Mouse (Mus musculus): ENCODE data around the gene Srp54c. TPM values are rescaled to one million over a fixed set of nuclear protein-coding genes. Genes with fewer than 3 reads are reported as not detected.
"Not testable (repeated sequence)": the region's sequence is repeated elsewhere in the genome, so short reads cannot be mapped to it uniquely, and the experiment has no call there.

Gene Srp54c
- polyA plus RNA-seq, 1 experiment from 2014 or later = 73.4 TPM

- not testable (repeated sequence) for H3K36me3 ChIP-seq (ENCODE audit: control insufficient read depth, insufficient read depth, low read length); H3K27ac ChIP-seq (ENCODE audit: low read depth, low read length); H3K4me1 ChIP-seq (ENCODE audit: control insufficient read depth, insufficient read depth, low read length); DNase-seq (ENCODE audit: low spot score, missing footprints); H3K27me3 ChIP-seq (ENCODE audit: control insufficient read depth, insufficient read depth, low read length); H3K4me2 ChIP-seq; ATAC-seq (ENCODE audit: low FRiP score); H3K9ac ChIP-seq (ENCODE audit: low read length); H3K9me3 ChIP-seq (ENCODE audit: control insufficient read depth, low read length); H3K4me3 ChIP-seq (ENCODE audit: low read depth, low read length)
- no CpG with 5 or more reads among the region's 5 CpGs for WGBS
Observed at GRCm38 (mm10) chr12:55263385-55263784, 33.4 kb downstream of the Srp54c start.

- ATAC-seq (ENCODE audit: low FRiP score) = no peak
- H3K9me3 ChIP-seq (ENCODE audit: control insufficient read depth, low read length) = no peaks in the 10 kb centered on the region
Observed at GRCm38 (mm10) chr12:55272243-55272642, 42.3 kb downstream of the Srp54c start.

GRCm38 (mm10) chr12:55277583-55277982 lies 47.6 kb downstream of the Srp54c start:
- WGBS = 90% methylated on average over 3 of the region's 6 CpGs
- not testable (repeated sequence) for H3K4me1 ChIP-seq (ENCODE audit: control insufficient read depth, insufficient read depth, low read length); H3K9me3 ChIP-seq (ENCODE audit: control insufficient read depth, low read length); H3K9ac ChIP-seq (ENCODE audit: low read length); ATAC-seq (ENCODE audit: low FRiP score); H3K36me3 ChIP-seq (ENCODE audit: control insufficient read depth, insufficient read depth, low read length); H3K4me2 ChIP-seq; H3K27ac ChIP-seq (ENCODE audit: low read depth, low read length); DNase-seq (ENCODE audit: low spot score, missing footprints); H3K27me3 ChIP-seq (ENCODE audit: control insufficient read depth, insufficient read depth, low read length); H3K4me3 ChIP-seq (ENCODE audit: low read depth, low read length)

More at GRCm38 (mm10) chr12:55272243-55272642, 42.3 kb downstream of the Srp54c start:
- no peaks in the 10 kb centered on the region for H3K4me1 ChIP-seq (ENCODE audit: control insufficient read depth, insufficient read depth, low read length)
- no peak overlapping the region for H3K4me3 ChIP-seq (ENCODE audit: low read depth, low read length)
- no peak overlapping the region for H3K9ac ChIP-seq (ENCODE audit: low read length)
- H3K4me2 ChIP-seq = no peak overlapping the region
- DNase-seq (ENCODE audit: low spot score, missing footprints) = no peak
- H3K27ac ChIP-seq (ENCODE audit: low read depth, low read length) = no peak overlapping the region
- WGBS = 87% methylated on average over 3 of the region's 3 CpGs
- H3K27me3 ChIP-seq (ENCODE audit: control insufficient read depth, insufficient read depth, low read length) = no peaks in the 10 kb centered on the region
- no peaks in the 10 kb centered on the region for H3K36me3 ChIP-seq (ENCODE audit: control insufficient read depth, insufficient read depth, low read length)

GRCm38 (mm10) chr12:55298112-55298511 lies 68.1 kb downstream of the Srp54c start:
- DNase-seq (ENCODE audit: low spot score, missing footprints) (no peak), ATAC-seq (ENCODE audit: low FRiP score) (no peak)
- Histone ChIP-seq H3K4me3 (ENCODE audit: low read depth, low read length) (no peak overlapping the region), H3K4me1 (ENCODE audit: control insufficient read depth, insufficient read depth, low read length) (peaks cover 15% of the 10 kb centered on the region), H3K27me3 (ENCODE audit: control insufficient read depth, insufficient read depth, low read length) (no peaks in the 10 kb centered on the region), H3K9me3 (ENCODE audit: control insufficient read depth, low read length) (no peaks in the 10 kb centered on the region), H3K36me3 (ENCODE audit: control insufficient read depth, insufficient read depth, low read length) (peaks cover 9% of the 10 kb centered on the region), H3K27ac (ENCODE audit: low read depth, low read length) (no peak overlapping the region), H3K9ac (ENCODE audit: low read length) (no peak overlapping the region), H3K4me2 (no peak overlapping the region)
- 93% methylated on average over 9 of the region's 9 CpGs for WGBS

GRCm38 (mm10) chr12:55299336-55299735 lies 69.4 kb downstream of the Srp54c start, which contains the start of gene 1110008L16Rik:
Gene 1110008L16Rik, plus strand, starts transcription at chr12:55299577.
- DNase-seq (ENCODE audit: low spot score, missing footprints) (peak; percentile 41), ATAC-seq (ENCODE audit: low FRiP score) (no peak)
- Histone ChIP-seq H3K4me1 (ENCODE audit: control insufficient read depth, insufficient read depth, low read length) (peaks cover 15% of the 10 kb centered on the region), H3K4me3 (ENCODE audit: low read depth, low read length) (no peak within 1 kb of the TSS), H3K4me2 (no peak within 1 kb of the TSS), H3K9ac (ENCODE audit: low read length) (no peak within 1 kb of the TSS), H3K36me3 (ENCODE audit: control insufficient read depth, insufficient read depth, low read length) (peaks cover 5% of the 10 kb centered on the region), H3K27me3 (ENCODE audit: control insufficient read depth, insufficient read depth, low read length) (no peaks in the 10 kb centered on the region), H3K27ac (ENCODE audit: low read depth, low read length) (no peak within 1 kb of the TSS), H3K9me3 (ENCODE audit: control insufficient read depth, low read length) (no peaks in the 10 kb centered on the region)
- 94% methylated on average over 5 of the region's 5 CpGs for WGBS

GRCm38 (mm10) chr12:55300820-55301351 lies 70.9 kb downstream of the Srp54c start:
- H3K36me3 ChIP-seq (ENCODE audit: control insufficient read depth, insufficient read depth, low read length) = peaks cover 5% of the 10 kb centered on the region; the same call in 1 of the 2 replicates
- H3K27ac ChIP-seq (ENCODE audit: low read depth, low read length) = no peak overlapping the region
- no peaks in the 10 kb centered on the region for H3K27me3 ChIP-seq (ENCODE audit: control insufficient read depth, insufficient read depth, low read length)
- H3K9ac ChIP-seq (ENCODE audit: low read length) = no peak overlapping the region
- H3K4me2 ChIP-seq = peak overlapping the region; percentile 65
- peak overlapping the region; percentile 65; the same call in 1 of the 2 replicates for H3K4me3 ChIP-seq (ENCODE audit: low read depth, low read length)
- H3K9me3 ChIP-seq (ENCODE audit: control insufficient read depth, low read length) = no peaks in the 10 kb centered on the region
- DNase-seq (ENCODE audit: low spot score, missing footprints) = peak; percentile 81
- no peak for ATAC-seq (ENCODE audit: low FRiP score)
- peaks cover 15% of the 10 kb centered on the region for H3K4me1 ChIP-seq (ENCODE audit: control insufficient read depth, insufficient read depth, low read length)
- WGBS = 96% methylated on average over 3 of the region's 3 CpGs

- Histone ChIP-seq H3K4me3 (ENCODE audit: low read depth, low read length) (peak overlapping the region; percentile 65), H3K4me1 (ENCODE audit: control insufficient read depth, insufficient read depth, low read length) (peaks cover 15% of the 10 kb centered on the region), H3K4me2 (peak overlapping the region; percentile 65), H3K36me3 (ENCODE audit: control insufficient read depth, insufficient read depth, low read length) (peaks cover 5% of the 10 kb centered on the region; the same call in 1 of the 2 replicates), H3K9ac (ENCODE audit: low read length) (peak overlapping the region; percentile 82), H3K9me3 (ENCODE audit: control insufficient read depth, low read length) (no peaks in the 10 kb centered on the region), H3K27ac (ENCODE audit: low read depth, low read length) (peak overlapping the region; percentile 42; the same call in 1 of the 2 replicates), H3K27me3 (ENCODE audit: control insufficient read depth, insufficient read depth, low read length) (no peaks in the 10 kb centered on the region)
- WGBS = 50% methylated on average over 11 of the region's 11 CpGs
- ATAC-seq (ENCODE audit: low FRiP score) (no peak), DNase-seq (ENCODE audit: low spot score, missing footprints) (peak; percentile 92)
Observed at GRCm38 (mm10) chr12:55301472-55302300, 71.7 kb downstream of the Srp54c start.

- Histone ChIP-seq H3K4me3 (ENCODE audit: low read depth, low read length) (peak within 1 kb of the TSS; percentile 65), H3K9ac (ENCODE audit: low read length) (peak within 1 kb of the TSS; percentile 82), H3K4me1 (ENCODE audit: control insufficient read depth, insufficient read depth, low read length) (peaks cover 15% of the 10 kb centered on the region), H3K9me3 (ENCODE audit: control insufficient read depth, low read length) (no peaks in the 10 kb centered on the region), H3K36me3 (ENCODE audit: control insufficient read depth, insufficient read depth, low read length) (no peaks in the 10 kb centered on the region), H3K27me3 (ENCODE audit: control insufficient read depth, insufficient read depth, low read length) (no peaks in the 10 kb centered on the region), H3K4me2 (peak within 1 kb of the TSS; percentile 65), H3K27ac (ENCODE audit: low read depth, low read length) (peak within 1 kb of the TSS; percentile 42)
- ATAC-seq (ENCODE audit: low FRiP score) (peak; percentile 94), DNase-seq (ENCODE audit: low spot score, missing footprints) (peak; percentile 98)
- under 1% methylated on average over 55 of the region's 55 CpGs for WGBS
Observed at GRCm38 (mm10) chr12:55302485-55303441, 72.8 kb downstream of the Srp54c start, which contains the start of gene Ppp2r3c. Gene Ppp2r3c, minus strand, starts transcription at chr12:55302998.
